Mouse (Mus musculus) bone marrow macrophage, adult 2 months (primary cell): ENCODE data around the gene Wbp1l.

Experiments used
- CTCF ChIP-seq: IDR thresholded peaks from 2 replicates; pipeline ENCODE4 v1.5.1; 2012; ENCODE audit warnings: low read depth, mild to moderate bottlenecking, low read length, moderate library complexity
- POLR2A ChIP-seq: IDR thresholded peaks from 2 replicates; pipeline ENCODE4 v1.6.1; 2012; ENCODE audit warnings: mild to moderate bottlenecking, low read depth, low read length, borderline replicate concordance

DNA sequence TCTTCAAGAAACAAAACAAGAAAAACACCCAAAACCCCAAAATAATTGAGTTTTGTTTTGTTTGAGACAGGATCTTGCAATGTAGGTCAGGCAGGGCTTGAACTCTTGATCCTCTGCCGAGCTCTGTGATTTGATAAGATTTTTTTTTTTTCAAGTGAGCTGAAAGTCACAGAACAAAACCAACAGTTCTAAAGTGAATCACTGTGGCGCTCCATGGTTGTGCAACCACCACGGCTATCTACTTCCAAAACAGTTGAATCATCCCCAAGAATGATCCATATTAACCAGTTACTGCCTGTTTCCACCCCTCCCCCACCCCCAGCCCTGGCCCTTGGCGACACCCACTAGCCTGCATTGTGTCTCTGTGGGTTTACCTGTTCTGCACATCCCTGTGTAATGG, 1.5 kb downstream of the Wbp1l start:
- TF ChIP-seq POLR2A (no peak), CTCF (no peak)
